Mouse (Mus musculus) megakaryocyte-erythroid progenitor cell, adult 5-6 weeks (primary cell): ENCODE results near the gene Gp9. TPM values are rescaled to one million over a fixed set of nuclear protein-coding genes. Genes with fewer than 3 reads are reported as not detected.

Experiments
- ATAC-seq: replicated peaks from 2 replicates; pipeline ENCODE4 v1.8.0; 2016; ENCODE audit warnings: mild to moderate bottlenecking, inconsistent platforms; ENCODE audit not compliant: severe bottlenecking, poor library complexity, low FRiP score, low TSS enrichment
- total RNA-seq, 2 experiments: library from RNA; stranded (forward) in 1 of 2; stranded (reverse) in 1 of 2; fragments of 200-1000, 215-1000 nt in 1 of 2; fragments of >200 nt in 1 of 2; fragmentation: Nextera tagmentation in 1 of 2; gene quantifications; 2 replicates each; pipeline ENCODE4 v1.2.3; 2014 to 2017

Gp9 gene
- total RNA-seq (2014; fragmentation: Nextera tagmentation) = 1.8 and 4.5 TPM in 2 replicates
- total RNA-seq (2017) = 3.1 and 7.3 TPM in 2 replicates

- ATAC-seq = no peak
Observed at GRCm38 (mm10) chr6:87777842-87778241, at the start of gene Gp9. Gene Gp9 (plus strand): TSS chr6:87778072.

GRCm38 (mm10) chr6:87728102-87728501, 49.8 kb upstream of the Gp9 start:
- ATAC-seq = no peak

GRCm38 (mm10) chr6:87730141-87730540, 47.7 kb upstream of the Gp9 start:
- no peak for ATAC-seq

GRCm38 (mm10) chr6:87730591-87731462, 47.0 kb upstream of the Gp9 start, which contains the start of gene Efcc1:
Gene Efcc1 (plus strand): TSS chr6:87730869.
- ATAC-seq = no peak

GRCm38 (mm10) chr6:87731463-87732095, 46.3 kb upstream of the Gp9 start:
- ATAC-seq = no peak

GRCm38 (mm10) chr6:87732151-87733011, 45.5 kb upstream of the Gp9 start:
- ATAC-seq = no peak

GRCm38 (mm10) chr6:87733131-87733930, 44.5 kb upstream of the Gp9 start:
- no peak for ATAC-seq

GRCm38 (mm10) chr6:87734136-87734535, 43.7 kb upstream of the Gp9 start:
- ATAC-seq = no peak

GRCm38 (mm10) chr6:87736923-87737322, 40.9 kb upstream of the Gp9 start:
- no peak for ATAC-seq

- ATAC-seq = no peak
Observed at GRCm38 (mm10) chr6:87737921-87738626, 39.8 kb upstream of the Gp9 start.

GRCm38 (mm10) chr6:87739898-87740297, 38.0 kb upstream of the Gp9 start:
- peak; percentile 8; the same call in 1 of the 2 replicates for ATAC-seq

GRCm38 (mm10) chr6:87740496-87740895, 37.4 kb upstream of the Gp9 start:
- ATAC-seq = peak; percentile 87

GRCm38 (mm10) chr6:87741978-87742377, 35.9 kb upstream of the Gp9 start:
- no peak for ATAC-seq

GRCm38 (mm10) chr6:87742804-87743203, 35.1 kb upstream of the Gp9 start:
- no peak for ATAC-seq

- ATAC-seq = no peak
Observed at GRCm38 (mm10) chr6:87743281-87743680, 34.6 kb upstream of the Gp9 start.

GRCm38 (mm10) chr6:87744632-87745031, 33.2 kb upstream of the Gp9 start:
- no peak for ATAC-seq

- no peak for ATAC-seq
Observed at GRCm38 (mm10) chr6:87745301-87745700, 32.6 kb upstream of the Gp9 start.

- ATAC-seq = no peak
Observed at GRCm38 (mm10) chr6:87746059-87746458, 31.8 kb upstream of the Gp9 start.
